Mouse (Mus musculus) E14TG2a.4 (cell line): Measurements from ENCODE around the gene Dpp6.

Source experiments
- H3K27me3 ChIP-seq: 2 replicates; pipeline ENCODE4 v1.6.1; 2014; ENCODE audit warnings: low read length, control low read depth; ENCODE audit not compliant: insufficient read depth
- H3K36me3 ChIP-seq: 2 replicates; pipeline ENCODE4 v1.6.1; 2014; ENCODE audit warnings: low read length, control low read depth; ENCODE audit not compliant: insufficient read depth
- H3K4me1 ChIP-seq: replicated peaks from 2 replicates; pipeline ENCODE4 v1.6.1; 2014; ENCODE audit warnings: low read depth, low read length, control low read depth
- H3K4me3 ChIP-seq: replicated peaks from 2 replicates; pipeline ENCODE4 v1.5.1; 2014; ENCODE audit warnings: mild to moderate bottlenecking, low read length
- H3K9me3 ChIP-seq: 2 replicates; pipeline ENCODE4 v1.6.1; 2014; ENCODE audit warnings: low read length, control low read depth
- CTCF ChIP-seq: conservative IDR thresholded peaks from 2 replicates; pipeline ENCODE4 v1.5.1; 2014; ENCODE audit warnings: low read length
- NANOG ChIP-seq: IDR thresholded peaks from 2 replicates; pipeline ENCODE4 v1.6.1; 2014; ENCODE audit warnings: borderline replicate concordance, low read length, mixed read lengths
- POU5F1 ChIP-seq: IDR thresholded peaks from 2 replicates; pipeline ENCODE4 v1.6.1; 2014; ENCODE audit warnings: low read length, borderline replicate concordance

Dpp6 gene

GRCm38 (mm10) chr5:27161122-27161645, 344.2 kb downstream of the Dpp6 start:
- H3K9me3 ChIP-seq, result no peaks in the 10 kb centered on the region
- H3K27me3 ChIP-seq, result no peaks in the 10 kb centered on the region
- H3K4me3 ChIP-seq, result no peak overlapping the region
- H3K4me1 ChIP-seq, result peaks cover 10% of the 10 kb centered on the region
- H3K36me3 ChIP-seq, result no peaks in the 10 kb centered on the region
- TF ChIP-seq NANOG, result no peak
- TF ChIP-seq CTCF, result no peak
- TF ChIP-seq POU5F1, result no peak

- H3K4me3 ChIP-seq, result no peak overlapping the region
- no peaks in the 10 kb centered on the region for H3K9me3 ChIP-seq
- TF ChIP-seq POU5F1 (no peak), CTCF (no peak), NANOG (no peak)
- H3K36me3 ChIP-seq, result no peaks in the 10 kb centered on the region
- H3K27me3 ChIP-seq, result no peaks in the 10 kb centered on the region
- no peaks in the 10 kb centered on the region for H3K4me1 ChIP-seq
Measured at GRCm38 (mm10) chr5:27168550-27168949, 351.5 kb downstream of the Dpp6 start.

GRCm38 (mm10) chr5:27184963-27185362, 368.0 kb downstream of the Dpp6 start:
- H3K36me3 ChIP-seq, result no peaks in the 10 kb centered on the region
- no peak for TF ChIP-seq NANOG
- no peak for TF ChIP-seq POU5F1
- TF ChIP-seq CTCF, result no peak
- no peaks in the 10 kb centered on the region for H3K4me1 ChIP-seq
- no peaks in the 10 kb centered on the region for H3K9me3 ChIP-seq
- H3K4me3 ChIP-seq, result no peak overlapping the region
- no peaks in the 10 kb centered on the region for H3K27me3 ChIP-seq

DNA sequence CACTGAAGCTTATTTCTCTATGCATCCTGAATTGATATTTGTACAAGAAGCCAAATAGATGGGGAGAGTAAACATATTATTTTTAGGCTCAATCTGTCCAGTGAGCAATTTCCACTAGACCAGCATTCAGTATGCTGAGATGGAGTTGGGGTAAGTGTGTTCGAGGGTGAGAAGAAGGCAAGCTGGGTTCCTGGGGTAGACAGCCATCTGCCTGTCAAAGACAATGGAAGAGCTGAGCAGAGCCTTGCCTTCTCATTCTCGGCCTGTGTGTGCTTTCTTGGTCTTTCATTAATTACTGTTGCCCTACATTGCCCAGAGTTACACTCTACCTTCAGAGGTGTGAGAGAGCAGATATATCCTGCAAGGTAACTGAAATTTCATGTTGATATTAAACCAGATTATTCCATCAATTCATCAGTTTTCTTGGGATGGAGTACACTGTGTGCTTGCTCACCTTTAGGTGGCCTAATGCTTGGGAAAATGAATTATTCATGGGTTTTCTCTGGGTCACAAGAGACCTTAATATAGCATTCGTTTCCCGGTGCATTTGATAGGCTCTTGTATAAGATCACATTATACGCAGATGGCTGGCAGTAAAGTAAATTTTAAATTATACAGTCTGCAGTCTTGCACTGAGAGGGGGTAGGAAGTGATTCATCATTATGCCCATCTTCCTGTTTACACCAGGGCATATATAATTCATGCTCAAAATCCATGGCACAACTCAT, 374.4 kb downstream of the Dpp6 start:
- no peaks in the 10 kb centered on the region for H3K27me3 ChIP-seq
- TF ChIP-seq NANOG, result no peak
- no peak for TF ChIP-seq CTCF
- TF ChIP-seq POU5F1, result no peak
- no peaks in the 10 kb centered on the region for H3K9me3 ChIP-seq
- no peaks in the 10 kb centered on the region for H3K4me1 ChIP-seq
- H3K4me3 ChIP-seq, result no peak overlapping the region
- no peaks in the 10 kb centered on the region for H3K36me3 ChIP-seq

GRCm38 (mm10) chr5:27194157-27194556, 377.2 kb downstream of the Dpp6 start:
- Histone ChIP-seq H3K9me3 (no peaks in the 10 kb centered on the region), H3K4me3 (no peak overlapping the region), H3K4me1 (no peaks in the 10 kb centered on the region), H3K36me3 (no peaks in the 10 kb centered on the region), H3K27me3 (no peaks in the 10 kb centered on the region)
- TF ChIP-seq CTCF (no peak), NANOG (no peak), POU5F1 (no peak)

DNA sequence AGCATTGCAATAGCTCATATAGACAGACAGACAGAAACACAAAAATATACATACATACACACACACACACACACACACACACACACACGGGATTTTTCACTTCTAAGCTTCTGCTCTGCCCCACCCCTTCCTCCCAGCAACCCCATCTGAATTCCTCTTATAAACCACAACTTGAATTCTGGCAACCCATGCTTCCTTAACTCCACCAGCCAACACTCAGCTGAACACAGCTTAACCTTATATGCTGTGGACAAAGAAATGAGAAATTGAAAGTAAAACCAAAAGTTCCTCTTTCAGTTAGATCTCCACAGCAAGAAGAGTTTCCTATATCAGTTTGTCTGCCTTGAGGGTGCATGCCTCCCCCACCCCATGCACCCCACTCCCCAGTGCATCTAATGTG, 378.0 kb downstream of the Dpp6 start:
- no peak overlapping the region for H3K4me3 ChIP-seq
- H3K4me1 ChIP-seq, result no peaks in the 10 kb centered on the region
- no peak for TF ChIP-seq POU5F1
- TF ChIP-seq NANOG, result no peak
- H3K27me3 ChIP-seq, result no peaks in the 10 kb centered on the region
- H3K9me3 ChIP-seq, result no peaks in the 10 kb centered on the region
- no peaks in the 10 kb centered on the region for H3K36me3 ChIP-seq

DNA sequence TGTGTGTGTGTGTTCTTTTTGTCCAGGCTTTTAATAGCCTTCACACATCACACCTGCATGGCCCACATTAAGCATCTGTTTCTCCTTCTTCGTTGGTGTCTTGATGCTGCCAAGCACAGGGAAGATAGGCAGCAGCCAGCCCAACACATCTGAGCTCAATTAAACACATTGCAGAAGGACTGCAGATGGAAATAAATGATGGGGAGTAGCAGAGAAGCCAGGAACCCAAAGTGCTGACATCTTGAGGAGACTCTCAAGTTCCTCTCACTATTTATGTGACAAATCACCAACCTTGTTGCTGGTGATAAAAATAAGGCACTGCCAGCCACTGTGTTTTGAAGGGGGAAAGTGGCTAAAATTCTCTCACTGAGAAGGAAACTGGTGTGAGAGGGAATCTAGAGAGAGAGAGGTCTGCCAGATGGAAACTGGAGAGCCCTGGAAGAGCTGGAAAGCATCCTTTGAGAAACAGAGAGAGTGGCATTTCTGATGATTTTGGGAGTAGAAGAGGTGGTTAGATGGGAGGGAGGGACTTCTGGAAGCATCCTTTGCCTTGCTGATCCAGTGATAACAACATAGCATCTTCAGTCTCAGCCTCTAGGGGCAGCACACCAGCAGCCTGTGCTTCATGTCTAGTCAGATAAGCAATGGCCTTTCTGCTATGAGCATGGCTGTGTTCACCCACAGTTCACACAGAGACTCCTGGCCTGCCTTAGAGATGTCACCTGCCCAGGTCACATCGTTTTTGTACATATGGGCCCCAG, 383.8 kb downstream of the Dpp6 start:
- Histone ChIP-seq H3K4me1 (peaks cover 10% of the 10 kb centered on the region; the same call in 1 of the 2 replicates), H3K4me3 (no peak overlapping the region), H3K36me3 (no peaks in the 10 kb centered on the region), H3K27me3 (no peaks in the 10 kb centered on the region; the same call in 1 of the 2 replicates), H3K9me3 (no peaks in the 10 kb centered on the region)
- TF ChIP-seq CTCF (no peak), NANOG (no peak), POU5F1 (no peak)

- H3K4me3 ChIP-seq, result no peak overlapping the region
- H3K4me1 ChIP-seq, result peaks cover 10% of the 10 kb centered on the region; the same call in 1 of the 2 replicates
- no peaks in the 10 kb centered on the region for H3K36me3 ChIP-seq
- TF ChIP-seq POU5F1 (no peak), CTCF (no peak), NANOG (no peak)
- H3K27me3 ChIP-seq, result no peaks in the 10 kb centered on the region; the same call in 1 of the 2 replicates
- H3K9me3 ChIP-seq, result no peaks in the 10 kb centered on the region
Measured at GRCm38 (mm10) chr5:27203131-27203530, 386.1 kb downstream of the Dpp6 start.
